ENCODE assay signal across 9 mouse cellular contexts in the genomic region with DNA sequence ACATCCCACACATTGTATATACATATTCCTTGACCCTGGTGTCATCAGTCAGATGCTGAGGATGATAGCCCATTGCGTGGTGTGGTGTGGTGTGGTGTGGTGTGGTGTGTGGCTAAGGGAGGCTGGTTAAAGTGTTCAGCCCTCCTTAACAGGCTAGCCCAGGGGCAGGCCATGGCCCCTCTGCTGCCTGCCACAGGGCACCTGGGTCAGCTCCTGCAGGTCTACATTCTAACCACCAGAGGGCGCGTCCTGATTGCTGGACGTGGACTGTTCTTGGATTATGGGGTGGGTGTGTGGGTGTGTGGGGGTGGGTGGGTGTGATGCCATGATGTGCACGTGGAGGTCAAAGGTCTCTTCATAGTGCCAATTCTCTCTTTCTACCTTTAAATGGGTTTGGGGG. TPM values are rescaled to one million over a fixed set of nuclear protein-coding genes. Genes with fewer than 3 reads are reported as not detected.
DNase-seq lines count a peak whose midpoint lies in the region; ATAC-seq and TF ChIP-seq lines count a peak whose summit lies in the region.
"Had no signal": no experiment of that assay in that cellular context is flagged by ENCODE, and none has a peak within 500 bp of the region (broad histone marks: within the 10 kb centered on the region; RNA-seq: fewer than 3 reads in every experiment).

No protein-coding gene starts in this region.

- no peak overlapping the region for H3K27ac ChIP-seq in forebrain, embryonic 14.5 days (ENCODE audit: low read depth, low read length)
- H3K27ac ChIP-seq in forebrain, embryonic 13.5 days, result no peak overlapping the region
- no peak overlapping the region for H3K27ac ChIP-seq in heart, adult 2 months
- no peak overlapping the region for H3K27ac ChIP-seq in limb, embryonic 11.5 days (replicated peaks; ENCODE audit: low read depth, low read length)
- no peak overlapping the region for H3K27ac ChIP-seq in neural tube, embryonic 12.5 days

- peaks cover under 1% of the 10 kb centered on the region; the same call in 1 of the 2 replicates for H3K4me1 ChIP-seq in forebrain, embryonic 14.5 days (ENCODE audit: control insufficient read depth, insufficient read depth, low read length)
- peaks cover 2% of the 10 kb centered on the region for H3K4me1 ChIP-seq in forebrain, embryonic 13.5 days
- H3K4me1 ChIP-seq in heart, adult 2 months (ENCODE audit: control insufficient read depth, insufficient read depth, low read length), result no peaks in the 10 kb centered on the region
- H3K4me1 ChIP-seq in limb, embryonic 11.5 days (ENCODE audit: control insufficient read depth, insufficient read depth, low read length), result no peaks in the 10 kb centered on the region
- peaks cover 7% of the 10 kb centered on the region for H3K4me1 ChIP-seq in neural tube, embryonic 12.5 days

- DNase-seq in forebrain, embryonic 14.5 days (ENCODE audit: low spot score), result peak; percentile 53
- peak; percentile 32 for DNase-seq in 416B (ENCODE audit: low read depth)
- peak; percentile 72 for DNase-seq in adrenal gland, postnatal 14 days
- peak; percentile 27 to 54 for DNase-seq in heart, adult 2 months
- peak; percentile 64 for DNase-seq in limb, embryonic 11.5 days (ENCODE audit: low spot score)
- DNase-seq in layer of hippocampus, postnatal 14 days (ENCODE audit: low spot score in 2 of 2), result no peak

- ATAC-seq in forebrain, embryonic 14.5 days, result no peak
- ATAC-seq in forebrain, embryonic 13.5 days, result no peak
- no peak; the same call in 1 of the 2 replicates for ATAC-seq in limb, embryonic 11.5 days (ENCODE audit: insufficient number of reproducible peaks, low FRiP score, low TSS enrichment, low read depth)
- 0 out of 2 replicates have a peak, but pooled peaks have one; percentile 41 for ATAC-seq in neural tube, embryonic 12.5 days (ENCODE audit: low FRiP score, low read depth)

- H3K27me3 ChIP-seq in forebrain, embryonic 14.5 days (replicated peaks; ENCODE audit: control insufficient read depth, insufficient read depth, low read length), result no peaks in the 10 kb centered on the region
- H3K27me3 ChIP-seq in forebrain, embryonic 13.5 days, result no peaks in the 10 kb centered on the region
- no peaks in the 10 kb centered on the region for H3K27me3 ChIP-seq in heart, adult 2 months (ENCODE audit: control insufficient read depth, insufficient read depth, low read length)
- H3K27me3 ChIP-seq in limb, embryonic 11.5 days (ENCODE audit: control insufficient read depth, insufficient read depth, low read length), result no peaks in the 10 kb centered on the region
- H3K27me3 ChIP-seq in neural tube, embryonic 12.5 days (replicated peaks), result no peaks in the 10 kb centered on the region

- no peaks in the 10 kb centered on the region for H3K79me2 ChIP-seq in heart, adult 2 months (replicated peaks; ENCODE audit: control insufficient read depth, insufficient read depth, low read length)

- no peak for TF ChIP-seq POLR2A in heart, adult 2 months (IDR thresholded peaks at IDR 0.05; ENCODE audit: insufficient read depth, low read depth, low read length)

- intact Hi-C loops in heart, adult 2 months (cut with DNase I), result loop anchor here (2.0 kb wide), 2 partner anchors 30 to 46 kb away; no protein-coding TSS in a partner anchor

- no peak overlapping the region for H3K9ac ChIP-seq in forebrain, embryonic 14.5 days (ENCODE audit: low read length)
- H3K9ac ChIP-seq in forebrain, embryonic 13.5 days, result no peak overlapping the region
- H3K9ac ChIP-seq in heart, adult 2 months (ENCODE audit: low read depth, low read length), result no peak overlapping the region
- H3K9ac ChIP-seq in limb, embryonic 11.5 days (ENCODE audit: low read length), result no peak overlapping the region
- no peak overlapping the region for H3K9ac ChIP-seq in neural tube, embryonic 12.5 days

- no peak overlapping the region for H3K4me3 ChIP-seq in forebrain, embryonic 14.5 days (ENCODE audit: low read depth, low read length)
- no peak overlapping the region for H3K4me3 ChIP-seq in forebrain, embryonic 13.5 days
- no peak overlapping the region for H3K4me3 ChIP-seq in heart, adult 2 months
- H3K4me3 ChIP-seq in limb, embryonic 11.5 days (ENCODE audit: low read depth, low read length), result no peak overlapping the region
- no peak overlapping the region for H3K4me3 ChIP-seq in neural tube, embryonic 12.5 days

- WGBS in forebrain, embryonic 14.5 days, result 11% methylated on average over 5 of the region's 5 CpGs
- WGBS in forebrain, embryonic 13.5 days, result 12% methylated on average over 5 of the region's 5 CpGs
- WGBS in heart, adult 2 months, result 3% methylated on average over 5 of the region's 5 CpGs
- WGBS in limb, embryonic 11.5 days, result 8% methylated on average over 5 of the region's 5 CpGs
- 13% methylated on average over 5 of the region's 5 CpGs for WGBS in neural tube, embryonic 12.5 days

- H3K36me3 ChIP-seq in forebrain, embryonic 14.5 days (ENCODE audit: control insufficient read depth, insufficient read depth, low read length), result no peaks in the 10 kb centered on the region
- no peaks in the 10 kb centered on the region for H3K36me3 ChIP-seq in forebrain, embryonic 13.5 days (ENCODE audit: poor library complexity, severe bottlenecking)
- H3K36me3 ChIP-seq in heart, adult 2 months (ENCODE audit: control insufficient read depth, insufficient read depth, low read length), result no peaks in the 10 kb centered on the region
- no peaks in the 10 kb centered on the region for H3K36me3 ChIP-seq in limb, embryonic 11.5 days (ENCODE audit: control insufficient read depth, insufficient read depth, low read length)
- H3K36me3 ChIP-seq in neural tube, embryonic 12.5 days, result no peaks in the 10 kb centered on the region

- no peaks in the 10 kb centered on the region for H3K9me3 ChIP-seq in forebrain, embryonic 14.5 days (replicated peaks; ENCODE audit: control insufficient read depth, low read length)
- no peaks in the 10 kb centered on the region for H3K9me3 ChIP-seq in forebrain, embryonic 13.5 days (replicated peaks)
- H3K9me3 ChIP-seq in limb, embryonic 11.5 days (ENCODE audit: control insufficient read depth, low read length), result no peaks in the 10 kb centered on the region
- no peaks in the 10 kb centered on the region for H3K9me3 ChIP-seq in neural tube, embryonic 12.5 days

- TF ChIP-seq EP300 in heart, adult 2 months (IDR thresholded peaks at IDR 0.05; ENCODE audit: insufficient read depth, low read depth, low read length), result no peak

- TF ChIP-seq CTCF in heart, adult 2 months (IDR thresholded peaks at IDR 0.05), result peak; percentile 73

- H3K4me2 ChIP-seq in forebrain, embryonic 14.5 days (ENCODE audit: low read length), result no peak overlapping the region
- H3K4me2 ChIP-seq in forebrain, embryonic 13.5 days, result no peak overlapping the region
- H3K4me2 ChIP-seq in limb, embryonic 11.5 days (ENCODE audit: low read depth, severe bottlenecking), result no peak overlapping the region
- H3K4me2 ChIP-seq in neural tube, embryonic 12.5 days (replicated peaks), result no peak overlapping the region

RNA-seq across cellular contexts. Expression of a gene that starts 18.8 kb away (rescaled TPM):
- polyA plus RNA-seq in forebrain, embryonic 14.5 days (2014; fragmentation: Nextera tagmentation; extraction: Ambion mirVana), result not detected in 2 replicates
- not detected in 2 replicates for polyA plus RNA-seq in forebrain, embryonic 13.5 days (2015; fragmentation: Nextera tagmentation; extraction: Ambion mirVana)
- total RNA-seq in adrenal gland, postnatal 14 days (2021), result 1.6 and 2.3 TPM in 2 replicates
- total RNA-seq in heart, adult 2 months (2021), result not detected
- polyA plus RNA-seq in heart, adult 2 months (2012; rRNA removed), result not detected in 2 replicates
- polyA plus RNA-seq in limb, embryonic 11.5 days (2014; fragmentation: Nextera tagmentation; extraction: Ambion mirVana), result not detected in 2 replicates
- 0.08 TPM in 1 of 2 replicates, not detected in the other for polyA plus RNA-seq in neural tube, embryonic 12.5 days (2016; fragmentation: Nextera tagmentation; extraction: Ambion mirVana)
- 1 to 10 TPM; 1.8 to 1.9 TPM for total RNA-seq in layer of hippocampus, postnatal 14 days (2021)

RNA-seq across cellular contexts. Expression of a gene that starts 25.1 kb away (rescaled TPM):
- 0.11 and 0.70 TPM in 2 replicates for polyA plus RNA-seq in forebrain, embryonic 14.5 days (2014; fragmentation: Nextera tagmentation; extraction: Ambion mirVana)
- 0.25 and 0.37 TPM in 2 replicates for polyA plus RNA-seq in forebrain, embryonic 13.5 days (2015; fragmentation: Nextera tagmentation; extraction: Ambion mirVana)
- 0.34 and 0.74 TPM in 2 replicates for total RNA-seq in adrenal gland, postnatal 14 days (2021)
- total RNA-seq in heart, adult 2 months (2021), result under 1 TPM in 1 of 2 experiments, not detected in 1; 0.65 TPM
- 0.10 TPM in 1 of 2 replicates, not detected in the other for polyA plus RNA-seq in heart, adult 2 months (2012; rRNA removed)
- polyA plus RNA-seq in limb, embryonic 11.5 days (2014; fragmentation: Nextera tagmentation; extraction: Ambion mirVana), result 0.04 and 0.17 TPM in 2 replicates
- polyA plus RNA-seq in neural tube, embryonic 12.5 days (2016; fragmentation: Nextera tagmentation; extraction: Ambion mirVana), result 0.28 and 0.49 TPM in 2 replicates
- 10 to 100 TPM; 18.8 to 23.3 TPM for total RNA-seq in layer of hippocampus, postnatal 14 days (2021)
- polyA plus RNA-seq: liver, embryonic 16.5 days had no signal

RNA-seq across cellular contexts. Expression of a gene that starts 37.0 kb away (rescaled TPM):
- 149 and 173 TPM in 2 replicates for polyA plus RNA-seq in forebrain, embryonic 14.5 days (2014; fragmentation: Nextera tagmentation; extraction: Ambion mirVana)
- 212 and 238 TPM in 2 replicates for polyA plus RNA-seq in forebrain, embryonic 13.5 days (2015; fragmentation: Nextera tagmentation; extraction: Ambion mirVana)
- 181 and 186 TPM in 2 replicates for total RNA-seq in adrenal gland, postnatal 14 days (2021)
- total RNA-seq in heart, adult 2 months (2021), result 10 to 100 TPM; 61.2 to 68.3 TPM
- 48.0 and 75.1 TPM in 2 replicates for polyA plus RNA-seq in heart, adult 2 months (2012; rRNA removed)
- 322 and 333 TPM in 2 replicates for polyA plus RNA-seq in limb, embryonic 11.5 days (2014; fragmentation: Nextera tagmentation; extraction: Ambion mirVana)
- 222 and 241 TPM in 2 replicates for polyA plus RNA-seq in neural tube, embryonic 12.5 days (2016; fragmentation: Nextera tagmentation; extraction: Ambion mirVana)
- 100 to 1,000 TPM; 116 to 118 TPM for total RNA-seq in layer of hippocampus, postnatal 14 days (2021)

RNA-seq across cellular contexts. Expression of a gene that starts 48.8 kb away (rescaled TPM):
- polyA plus RNA-seq in forebrain, embryonic 14.5 days (2014; fragmentation: Nextera tagmentation; extraction: Ambion mirVana), result 39.9 and 42.6 TPM in 2 replicates
- polyA plus RNA-seq in forebrain, embryonic 13.5 days (2015; fragmentation: Nextera tagmentation; extraction: Ambion mirVana), result 44.8 and 48.9 TPM in 2 replicates
- 38.7 and 42.9 TPM in 2 replicates for total RNA-seq in adrenal gland, postnatal 14 days (2021)
- 10 to 100 TPM; 19.5 to 22.1 TPM for total RNA-seq in heart, adult 2 months (2021)
- 16.5 and 22.2 TPM in 2 replicates for polyA plus RNA-seq in heart, adult 2 months (2012; rRNA removed)
- polyA plus RNA-seq in limb, embryonic 11.5 days (2014; fragmentation: Nextera tagmentation; extraction: Ambion mirVana), result 52.5 and 55.8 TPM in 2 replicates
- polyA plus RNA-seq in neural tube, embryonic 12.5 days (2016; fragmentation: Nextera tagmentation; extraction: Ambion mirVana), result 46.8 and 48.4 TPM in 2 replicates
- total RNA-seq in layer of hippocampus, postnatal 14 days (2021), result 10 to 100 TPM; 26.4 to 27.0 TPM

Comparison
In these comparisons a context has a peak if more than half of its experiments do, and no peak if none do; other contexts are left out.
1. DNase-seq: peak in forebrain, embryonic 14.5 days (single experiment), 416B (single experiment), adrenal gland, postnatal 14 days (single experiment), heart, adult 2 months (2 of 2) and limb, embryonic 11.5 days (single experiment); none in layer of hippocampus, postnatal 14 days (0 of 2).